Mouse (Mus musculus) retina, embryonic 14.5 days (tissue): ENCODE data around the gene Trim72.

Source experiments
- DNase-seq: peaks from one replicate; pipeline ENCODE4 v3.0.0-alpha.2; 2015; ENCODE audit warnings: low spot score

Trim72 gene

GRCm38 (mm10) chr7:128003688-128004087, at the start of gene Trim72:
Trim72 (plus strand) TSS chr7:128003949.
- no peak for DNase-seq

GRCm38 (mm10) chr7:127959364-127959763, 44.4 kb upstream of the Trim72 start:
- DNase-seq: no peak

- DNase-seq: peak; percentile 41
These were observed 37.3 kb upstream of the Trim72 start for GRCm38 (mm10) chr7:127966371-127966918.

GRCm38 (mm10) chr7:127967004-127967921, 36.5 kb upstream of the Trim72 start, which contains the start of gene Fus:
Fus (plus strand) TSS chr7:127967457.
- peak; percentile 95 for DNase-seq

- peak; percentile 80 for DNase-seq
These were observed 35.6 kb upstream of the Trim72 start for GRCm38 (mm10) chr7:127967922-127968828.

GRCm38 (mm10) chr7:127974413-127974930, 29.3 kb upstream of the Trim72 start:
- DNase-seq: no peak

- DNase-seq: no peak
These were observed 24.9 kb upstream of the Trim72 start for GRCm38 (mm10) chr7:127978856-127979255.

GRCm38 (mm10) chr7:127980606-127981005, 23.1 kb upstream of the Trim72 start:
- DNase-seq: no peak

GRCm38 (mm10) chr7:127988904-127989303, 14.8 kb upstream of the Trim72 start:
- no peak for DNase-seq

GRCm38 (mm10) chr7:127991643-127992487, 11.9 kb upstream of the Trim72 start:
- peak; percentile 81 for DNase-seq

- DNase-seq: no peak
These were observed 11.0 kb upstream of the Trim72 start for GRCm38 (mm10) chr7:127992488-127993340.

GRCm38 (mm10) chr7:127993341-127993977, 10.3 kb upstream of the Trim72 start, which contains the start of gene Pycard:
Pycard (minus strand) TSS chr7:127993867.
- DNase-seq: no peak

- DNase-seq: no peak
These were observed 4.3 kb upstream of the Trim72 start for GRCm38 (mm10) chr7:127999436-127999835.

- no peak for DNase-seq
These were observed 3.4 kb upstream of the Trim72 start for GRCm38 (mm10) chr7:128000068-128000950.

GRCm38 (mm10) chr7:128003098-128003497, 651 bp upstream of the Trim72 start:
- no peak for DNase-seq

- no peak for DNase-seq
These were observed 369 bp downstream of the Trim72 start for GRCm38 (mm10) chr7:128004150-128004486.

- no peak for DNase-seq
These were observed 976 bp downstream of the Trim72 start for GRCm38 (mm10) chr7:128004487-128005362.

- DNase-seq: no peak
These were observed 2.4 kb downstream of the Trim72 start for GRCm38 (mm10) chr7:128006193-128006592.
